Mouse (Mus musculus) embryonic facial prominence, embryonic 13.5 days (tissue): ENCODE data around the gene Klhl2. TPM values are rescaled to one million over a fixed set of nuclear protein-coding genes. Genes with fewer than 3 reads are reported as not detected.
A peak's percentile ranks its signal among the peaks of the same experiment; 100 is the strongest.

Source experiments
- ATAC-seq: fragments of 200-750 bp; cut with Nextera tagmentation; 2 replicates; pipeline ENCODE4 v1.8.0; 2017; ENCODE audit warnings: low read depth; ENCODE audit not compliant: insufficient number of reproducible peaks, insufficient read depth, low FRiP score, low TSS enrichment
- H3K27ac ChIP-seq: fragments of 300-500 bp; sonication (generic); 2 replicates; pipeline ENCODE4 v1.5.1; 2015; ENCODE audit warnings: moderate library complexity, mild to moderate bottlenecking, inconsistent platforms
- H3K27me3 ChIP-seq: fragments of 300-500 bp; sonication (generic); 2 replicates; pipeline ENCODE4 v1.6.1; 2015; ENCODE audit warnings: mild to moderate bottlenecking, inconsistent platforms
- H3K36me3 ChIP-seq: fragments of 300-500 bp; sonication (generic); 2 replicates; pipeline ENCODE4 v1.6.1; 2015; ENCODE audit warnings: mild to moderate bottlenecking, inconsistent platforms
- H3K4me1 ChIP-seq: fragments of 300-500 bp; sonication (generic); 2 replicates; pipeline ENCODE4 v1.6.1; 2015; ENCODE audit warnings: inconsistent platforms
- H3K4me2 ChIP-seq: fragments of 300-500 bp; sonication (generic); 2 replicates; pipeline ENCODE4 v1.6.1; 2015; ENCODE audit warnings: moderate library complexity, mild to moderate bottlenecking, inconsistent platforms
- H3K4me3 ChIP-seq: fragments of 300-500 bp; sonication (generic); 2 replicates; pipeline ENCODE4 v1.5.1; 2015; ENCODE audit warnings: mild to moderate bottlenecking, inconsistent platforms
- H3K9ac ChIP-seq: fragments of 300-500 bp; sonication (generic); 2 replicates; pipeline ENCODE4 v1.6.1; 2015; ENCODE audit warnings: mild to moderate bottlenecking, inconsistent platforms
- H3K9me3 ChIP-seq: fragments of 300-500 bp; sonication (generic); 2 replicates; pipeline ENCODE4 v1.6.1; 2016; ENCODE audit warnings: inconsistent platforms
- WGBS: fragments of 180-500 bp; shearing (Covaris S2); methylation state at CpG from one replicate; pipeline ENCODE4 v1.1.7; 2015; ENCODE audit warnings: mixed read lengths; 5-methylcytosine and 5-hydroxymethylcytosine counted together
- polyA plus RNA-seq: library from polyadenylated mRNA; unstranded; fragments of >200 nt; fragmentation: Nextera tagmentation; extraction: Ambion mirVana; gene quantifications from 2 replicates; pipeline ENCODE4 v1.2.1, GENCODE M21; 2015

Klhl2 gene
- polyA plus RNA-seq, 1 experiment from 2014 or later: 5.0 TPM

GRCm38 (mm10) chr8:64764075-64764474, 85.7 kb downstream of the Klhl2 start:
- 92% methylated on average over 9 of the region's 9 CpGs for whole genome bisulfite sequencing
- no peak overlapping the region for H3K4me2 ChIP-seq
- no peak for ATAC-seq

GRCm38 (mm10) chr8:64762751-64763150, 87.1 kb downstream of the Klhl2 start:
- ATAC-seq: no peak
- Histone ChIP-seq H3K36me3 (peaks cover 15% of the 10 kb centered on the region), H3K4me1 (no peaks in the 10 kb centered on the region), H3K27me3 (no peaks in the 10 kb centered on the region), H3K9me3 (no peaks in the 10 kb centered on the region), H3K9ac (no peak overlapping the region), H3K4me2 (no peak overlapping the region), H3K4me3 (no peak overlapping the region), H3K27ac (no peak overlapping the region)
- WGBS: 82% methylated on average over 1 of the region's 1 CpGs

More at GRCm38 (mm10) chr8:64764075-64764474, 85.7 kb downstream of the Klhl2 start:
- Histone ChIP-seq H3K27me3 (no peaks in the 10 kb centered on the region), H3K4me3 (no peak overlapping the region), H3K9ac (no peak overlapping the region), H3K36me3 (peaks cover 7% of the 10 kb centered on the region), H3K4me1 (no peaks in the 10 kb centered on the region), H3K9me3 (no peaks in the 10 kb centered on the region), H3K27ac (no peak overlapping the region)

DNA sequence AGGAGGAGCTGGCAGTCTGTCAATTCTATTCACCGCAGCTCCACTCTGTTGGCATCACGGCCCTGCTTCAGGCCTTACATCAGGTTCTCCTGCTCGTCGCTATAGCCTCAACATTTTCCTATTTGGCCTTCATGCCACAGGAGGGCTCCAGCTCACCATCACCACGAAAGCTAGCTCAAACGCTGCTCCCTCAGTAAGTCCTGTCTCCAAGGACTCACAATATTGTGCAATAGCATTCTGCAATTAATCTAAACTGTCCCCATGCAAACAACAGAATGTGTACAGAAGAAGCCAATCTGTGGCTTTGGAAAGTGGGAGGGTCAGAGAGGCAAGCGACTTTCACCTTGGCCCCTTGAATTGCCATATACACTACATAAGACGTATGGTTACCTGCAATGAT, 88.4 kb downstream of the Klhl2 start:
- Histone ChIP-seq H3K4me1 (no peaks in the 10 kb centered on the region), H3K27ac (no peak overlapping the region), H3K27me3 (no peaks in the 10 kb centered on the region), H3K4me3 (no peak overlapping the region), H3K36me3 (peaks cover 18% of the 10 kb centered on the region), H3K4me2 (no peak overlapping the region), H3K9me3 (no peaks in the 10 kb centered on the region), H3K9ac (no peak overlapping the region)
- 83% methylated on average over 8 of the region's 8 CpGs for WGBS
- no peak for ATAC-seq

- Histone ChIP-seq H3K27me3 (no peaks in the 10 kb centered on the region), H3K36me3 (peaks cover 24% of the 10 kb centered on the region), H3K4me1 (no peaks in the 10 kb centered on the region), H3K9ac (no peak overlapping the region), H3K27ac (no peak overlapping the region), H3K4me2 (no peak overlapping the region), H3K4me3 (no peak overlapping the region), H3K9me3 (no peaks in the 10 kb centered on the region)
- WGBS: 91% methylated on average over 15 of the region's 15 CpGs
- ATAC-seq: no peak
These were observed 91.9 kb downstream of the Klhl2 start for GRCm38 (mm10) chr8:64757956-64758355.

DNA sequence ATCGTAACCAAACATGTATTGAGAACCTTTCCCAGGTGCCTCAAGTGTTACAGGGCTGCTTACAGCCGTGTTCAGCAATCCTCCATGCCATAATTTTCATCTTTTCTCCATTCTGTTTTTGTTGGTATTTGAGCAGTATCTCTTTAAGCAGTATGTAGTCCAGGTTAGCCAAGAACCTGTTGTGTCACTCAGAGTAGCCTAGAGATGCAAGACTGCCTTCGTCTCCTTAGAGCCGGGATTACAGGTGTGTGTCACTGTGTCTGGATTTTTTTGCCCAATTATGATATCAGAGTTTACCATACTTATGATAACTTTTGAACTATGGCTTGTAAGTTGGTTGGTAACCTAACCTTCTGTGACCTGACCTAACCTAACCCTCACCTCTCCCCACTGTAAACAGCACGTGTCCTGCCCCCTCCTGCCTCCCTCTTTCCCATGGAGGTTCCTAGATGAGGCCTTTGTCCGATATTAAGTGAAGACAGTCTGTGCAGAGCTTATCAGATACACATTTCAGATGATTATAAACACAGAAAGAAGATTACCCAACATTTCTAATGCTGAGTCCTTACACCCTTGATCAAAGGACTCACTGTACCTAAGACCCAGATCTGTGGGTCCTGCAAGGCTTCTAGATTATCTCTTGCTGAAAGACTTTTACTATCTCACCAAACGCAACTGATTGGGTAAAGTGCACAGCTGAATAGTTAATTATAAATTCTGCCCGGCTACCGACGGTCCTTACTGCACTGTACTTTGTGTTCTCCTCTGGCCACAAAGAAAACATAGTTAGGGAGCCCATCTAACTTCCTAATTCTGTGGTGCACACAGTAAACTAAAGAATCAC, 103.4 kb downstream of the Klhl2 start:
- Histone ChIP-seq H3K27ac (no peak overlapping the region), H3K4me2 (no peak overlapping the region), H3K4me1 (no peaks in the 10 kb centered on the region), H3K27me3 (no peaks in the 10 kb centered on the region), H3K4me3 (no peak overlapping the region), H3K36me3 (peaks cover 29% of the 10 kb centered on the region), H3K9ac (no peak overlapping the region), H3K9me3 (no peaks in the 10 kb centered on the region)
- no peak for ATAC-seq
- 86% methylated on average over 10 of the region's 10 CpGs for WGBS

DNA sequence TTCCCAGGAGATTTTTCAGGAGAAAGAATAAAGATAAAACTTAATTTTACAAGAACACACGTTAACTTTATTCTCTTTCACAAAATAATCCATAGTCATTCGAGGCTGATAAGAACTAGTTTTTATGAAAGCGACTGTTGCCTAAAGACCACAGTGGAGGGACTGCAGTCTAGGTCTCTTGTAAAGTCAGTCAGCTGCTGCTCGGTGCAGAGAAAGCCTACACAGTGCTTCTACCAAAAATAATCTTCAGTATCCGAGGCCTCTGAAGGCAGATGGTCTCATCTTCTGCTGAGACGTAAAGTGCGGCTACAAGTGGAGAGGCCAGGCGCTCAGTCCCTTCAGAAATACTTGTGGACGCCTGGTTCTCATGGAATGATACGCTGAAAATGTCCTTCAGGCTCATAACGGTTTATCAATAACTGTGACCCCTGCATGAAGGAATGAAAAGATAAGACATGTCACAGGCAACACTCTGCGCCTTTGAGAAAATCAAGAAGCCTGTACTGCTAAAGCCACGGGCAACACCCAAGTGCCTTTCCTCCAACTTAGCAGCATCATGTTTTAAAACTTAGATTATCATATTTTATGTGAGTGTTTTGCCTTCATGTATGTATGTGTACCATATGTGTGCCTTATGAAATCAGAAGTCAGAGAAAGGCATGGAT, 109.1 kb downstream of the Klhl2 start:
- Histone ChIP-seq H3K27me3 (no peaks in the 10 kb centered on the region), H3K9ac (no peak overlapping the region), H3K27ac (no peak overlapping the region), H3K36me3 (no peaks in the 10 kb centered on the region), H3K4me2 (no peak overlapping the region), H3K4me1 (no peaks in the 10 kb centered on the region), H3K4me3 (no peak overlapping the region), H3K9me3 (no peaks in the 10 kb centered on the region)
- 91% methylated on average over 13 of the region's 13 CpGs for WGBS
- ATAC-seq: no peak

DNA sequence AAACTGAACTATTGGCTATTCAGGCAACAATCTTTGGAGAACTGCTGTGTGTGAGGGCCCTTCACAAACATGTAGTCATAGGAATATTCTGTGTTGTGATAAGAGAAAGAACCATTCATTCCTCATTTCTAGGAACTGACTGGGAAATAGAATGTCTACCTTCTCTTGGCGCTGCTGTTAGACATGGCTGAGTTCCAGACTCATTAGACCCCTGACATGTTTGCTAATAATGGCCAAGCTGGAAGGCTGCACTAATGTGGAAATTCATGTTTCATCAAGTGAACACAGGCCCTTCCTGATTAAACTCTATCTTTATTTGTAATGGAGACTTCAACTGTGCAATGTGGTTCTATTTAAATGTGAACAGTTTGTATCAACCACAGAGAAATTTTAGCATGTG, 110.9 kb downstream of the Klhl2 start:
- no peak overlapping the region for H3K4me2 ChIP-seq
- peaks cover 6% of the 10 kb centered on the region; the same call in 1 of the 2 replicates for H3K4me1 ChIP-seq
- WGBS: 64% methylated on average over 1 of the region's 1 CpGs
- H3K9ac ChIP-seq: no peak overlapping the region
- no peaks in the 10 kb centered on the region for H3K27me3 ChIP-seq
- no peaks in the 10 kb centered on the region for H3K36me3 ChIP-seq
- H3K27ac ChIP-seq: no peak overlapping the region
- H3K9me3 ChIP-seq: no peaks in the 10 kb centered on the region
- H3K4me3 ChIP-seq: no peak overlapping the region
- no peak for ATAC-seq

DNA sequence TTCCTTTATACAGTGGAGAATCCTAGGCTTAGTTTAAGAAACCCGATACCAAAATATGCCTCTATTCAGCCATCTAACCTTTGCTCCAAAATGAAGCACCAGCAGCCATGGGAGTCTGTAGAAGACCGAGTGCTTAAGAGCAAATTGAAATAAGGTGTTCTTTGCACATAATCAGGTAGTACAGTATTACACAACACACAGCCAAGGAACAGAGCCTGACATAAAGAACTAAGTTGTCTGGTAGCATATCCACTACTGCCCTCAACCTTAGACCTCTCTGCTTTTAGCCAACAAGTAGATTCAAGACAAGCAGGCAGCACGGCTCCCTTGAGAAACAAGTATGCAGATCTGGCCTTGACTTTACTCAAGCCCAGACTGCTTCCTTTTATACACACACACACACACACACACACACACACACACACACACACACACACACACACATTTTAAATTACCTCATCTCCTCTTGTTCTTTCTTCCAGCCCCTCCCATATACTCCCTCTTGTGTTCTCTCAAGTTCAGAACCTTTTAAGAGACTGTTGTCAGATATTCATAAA, 113.0 kb downstream of the Klhl2 start:
- Histone ChIP-seq H3K27ac (no peak overlapping the region), H3K9ac (no peak overlapping the region)
- ATAC-seq: no peak

DNA sequence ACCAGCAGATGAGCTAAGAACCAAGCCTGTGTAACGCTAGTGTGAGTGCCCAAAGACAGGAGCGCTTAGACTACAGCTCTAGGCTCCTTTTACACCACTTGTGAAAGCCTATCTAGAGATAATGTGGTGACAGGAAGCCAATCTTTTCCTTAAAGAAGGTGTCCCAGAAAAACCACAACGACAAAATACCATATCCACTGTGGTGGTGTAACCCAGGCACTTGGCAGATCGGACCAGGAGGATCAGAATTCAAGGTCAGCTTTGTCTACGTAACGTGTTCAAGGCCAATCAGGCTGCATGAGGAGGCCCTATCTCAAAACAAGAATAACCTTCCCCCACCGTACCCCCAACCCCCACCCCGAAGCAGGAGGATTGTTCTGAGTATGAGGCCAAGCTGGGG, 114.7 kb downstream of the Klhl2 start:
- H3K4me1 ChIP-seq: peaks cover 19% of the 10 kb centered on the region
- H3K27ac ChIP-seq: no peak overlapping the region
- no peak overlapping the region for H3K4me3 ChIP-seq
- H3K9ac ChIP-seq: no peak overlapping the region
- WGBS: 83% methylated on average over 8 of the region's 8 CpGs
- no peak overlapping the region for H3K4me2 ChIP-seq
- peaks cover 9% of the 10 kb centered on the region for H3K36me3 ChIP-seq
- H3K27me3 ChIP-seq: no peaks in the 10 kb centered on the region
- ATAC-seq: no peak
- no peaks in the 10 kb centered on the region for H3K9me3 ChIP-seq

More for the DNA sequence above, 113.0 kb downstream of the Klhl2 start:
- no peaks in the 10 kb centered on the region for H3K27me3 ChIP-seq
- no peaks in the 10 kb centered on the region for H3K36me3 ChIP-seq
- H3K4me3 ChIP-seq: no peak overlapping the region
- H3K9me3 ChIP-seq: no peaks in the 10 kb centered on the region
- whole genome bisulfite sequencing: 66% methylated on average over 3 of the region's 3 CpGs
- no peak overlapping the region for H3K4me2 ChIP-seq
- H3K4me1 ChIP-seq: peaks cover 15% of the 10 kb centered on the region

DNA sequence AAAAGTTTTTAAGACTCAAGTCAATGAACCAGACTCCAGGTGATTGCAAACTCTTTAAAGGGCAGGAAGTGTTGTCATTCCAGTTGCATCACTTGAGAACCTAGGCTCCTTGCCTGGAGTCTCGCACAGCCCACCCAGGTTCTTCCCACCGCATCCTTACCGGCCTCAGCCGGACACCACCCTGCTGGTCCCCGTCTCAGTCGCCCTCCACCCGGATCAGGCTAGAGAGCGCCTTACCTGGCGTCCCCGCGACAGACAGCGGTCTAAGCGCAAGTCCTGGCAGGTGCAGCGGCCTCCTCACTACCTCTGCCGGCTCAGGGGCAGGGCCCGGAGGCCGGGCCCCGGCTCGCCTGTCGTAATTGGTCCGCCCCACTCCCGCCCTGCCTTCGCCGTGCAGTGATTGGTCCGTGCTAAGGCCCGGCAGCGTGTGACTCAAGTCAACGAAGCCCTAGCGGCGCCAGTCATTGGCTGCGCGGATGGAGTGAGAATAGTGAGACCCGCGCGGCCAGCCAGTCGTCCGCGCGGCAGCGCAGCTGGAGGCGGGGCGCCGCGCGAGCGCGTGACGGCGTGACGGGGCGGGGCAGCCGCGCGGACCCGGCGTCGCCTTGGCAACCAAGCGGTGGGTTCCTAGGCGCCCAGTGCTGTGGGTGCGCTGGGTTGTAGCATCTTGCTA, 116.4 kb downstream of the Klhl2 start, which contains the start of gene Msmo1:
TSS of gene Msmo1 (minus strand) at position 522 of the 673 bp plus-strand sequence.
- Histone ChIP-seq H3K36me3 (peaks cover 12% of the 10 kb centered on the region), H3K4me3 (peak within 1 kb of the TSS; percentile 82), H3K27me3 (no peaks in the 10 kb centered on the region), H3K4me2 (peak within 1 kb of the TSS; percentile 77), H3K27ac (peak within 1 kb of the TSS; percentile 73; the same call in 1 of the 2 replicates), H3K9me3 (no peaks in the 10 kb centered on the region), H3K4me1 (peaks cover 19% of the 10 kb centered on the region), H3K9ac (peak within 1 kb of the TSS; percentile 72)
- ATAC-seq: peak; percentile 100
- WGBS: under 1% methylated on average over 60 of the region's 60 CpGs

- peak overlapping the region; percentile 77 for H3K4me2 ChIP-seq
- peak overlapping the region; percentile 82 for H3K4me3 ChIP-seq
- H3K27ac ChIP-seq: no peak overlapping the region; the same call in 1 of the 2 replicates
- H3K9ac ChIP-seq: peak overlapping the region; percentile 72
- no peak for ATAC-seq
- no peaks in the 10 kb centered on the region for H3K27me3 ChIP-seq
- no peaks in the 10 kb centered on the region for H3K9me3 ChIP-seq
- H3K36me3 ChIP-seq: peaks cover 14% of the 10 kb centered on the region
- WGBS: 11% methylated on average over 9 of the region's 9 CpGs
- peaks cover 19% of the 10 kb centered on the region for H3K4me1 ChIP-seq
These were observed 117.2 kb downstream of the Klhl2 start for GRCm38 (mm10) chr8:64732596-64732995.
